Mouse (Mus musculus) heart, adult 9 months (tissue): ENCODE data around the gene Wfdc3.
A peak's percentile ranks its signal among the peaks of the same experiment; 100 is the strongest.
"Not testable (repeated sequence)": the region's sequence is repeated elsewhere in the genome, so short reads cannot be mapped to it uniquely, and the experiment has no call there.

ENCODE experiments used
- DNase-seq, 2 experiments: peaks; one replicate each; pipeline ENCODE4 v3.0.0; 2022; ENCODE audit warnings: low spot score in 2 of 2

Wfdc3 gene

DNA sequence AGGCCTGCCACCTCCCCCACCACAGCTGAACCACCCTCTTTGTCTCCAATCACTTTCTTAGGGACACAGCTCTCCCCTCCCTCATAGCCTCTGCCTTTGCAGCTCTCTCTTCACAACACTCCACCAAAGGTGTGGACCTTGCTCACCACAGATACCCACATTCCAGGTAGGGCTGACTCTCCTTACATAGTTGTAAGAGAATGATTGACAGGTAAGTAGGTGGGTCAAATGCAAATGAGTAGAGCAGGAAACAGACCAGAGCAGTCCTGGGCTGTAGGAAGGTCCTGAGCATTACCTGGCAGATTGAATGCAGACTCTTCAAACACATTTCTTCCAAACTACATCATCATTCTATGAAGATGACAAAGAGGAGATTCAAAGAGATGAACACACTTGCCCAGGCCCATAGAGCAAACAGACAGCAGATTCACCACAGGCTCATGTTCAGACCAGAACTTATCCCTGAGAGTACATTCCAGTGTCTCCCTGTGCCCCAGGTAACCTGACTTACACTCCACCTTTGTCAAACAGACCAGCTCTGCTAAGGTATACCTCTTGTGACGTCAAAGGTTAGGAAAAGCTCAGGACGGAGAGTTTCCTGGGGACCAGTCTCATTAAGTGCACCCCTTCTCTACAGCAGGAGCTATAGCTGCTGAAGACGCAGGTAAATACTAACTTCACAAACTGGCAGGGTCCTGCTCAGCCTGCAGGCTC lies 8.2 kb downstream of the Wfdc3 start:
- no peak for DNase-seq

- no peak for DNase-seq
Measured at GRCm38 (mm10) chr2:164735446-164735845, 10.3 kb downstream of the Wfdc3 start.

DNA sequence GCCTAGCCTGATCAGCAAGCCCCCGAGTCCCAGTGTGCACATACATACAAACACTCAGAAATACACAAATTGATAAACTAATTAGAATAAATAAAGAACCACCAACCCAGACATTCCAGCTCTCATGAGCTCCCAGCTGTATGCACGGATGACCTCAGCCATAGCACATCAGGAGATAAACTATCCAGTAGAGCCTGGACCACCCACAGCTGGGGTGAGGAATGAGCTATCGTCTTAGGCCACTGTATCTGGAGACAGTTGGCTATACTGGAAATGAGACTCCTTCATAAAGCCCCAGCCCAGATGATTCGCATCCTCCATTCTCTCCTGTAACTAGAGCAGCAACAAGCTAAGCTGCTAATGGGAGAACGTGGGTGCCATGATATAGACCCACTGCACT lies 10.9 kb downstream of the Wfdc3 start:
- no peak for DNase-seq

GRCm38 (mm10) chr2:164733259-164733658 lies 12.5 kb downstream of the Wfdc3 start:
- DNase-seq: no peak

- DNase-seq: no peak
Measured at GRCm38 (mm10) chr2:164731719-164732118, 14.0 kb downstream of the Wfdc3 start.

DNA sequence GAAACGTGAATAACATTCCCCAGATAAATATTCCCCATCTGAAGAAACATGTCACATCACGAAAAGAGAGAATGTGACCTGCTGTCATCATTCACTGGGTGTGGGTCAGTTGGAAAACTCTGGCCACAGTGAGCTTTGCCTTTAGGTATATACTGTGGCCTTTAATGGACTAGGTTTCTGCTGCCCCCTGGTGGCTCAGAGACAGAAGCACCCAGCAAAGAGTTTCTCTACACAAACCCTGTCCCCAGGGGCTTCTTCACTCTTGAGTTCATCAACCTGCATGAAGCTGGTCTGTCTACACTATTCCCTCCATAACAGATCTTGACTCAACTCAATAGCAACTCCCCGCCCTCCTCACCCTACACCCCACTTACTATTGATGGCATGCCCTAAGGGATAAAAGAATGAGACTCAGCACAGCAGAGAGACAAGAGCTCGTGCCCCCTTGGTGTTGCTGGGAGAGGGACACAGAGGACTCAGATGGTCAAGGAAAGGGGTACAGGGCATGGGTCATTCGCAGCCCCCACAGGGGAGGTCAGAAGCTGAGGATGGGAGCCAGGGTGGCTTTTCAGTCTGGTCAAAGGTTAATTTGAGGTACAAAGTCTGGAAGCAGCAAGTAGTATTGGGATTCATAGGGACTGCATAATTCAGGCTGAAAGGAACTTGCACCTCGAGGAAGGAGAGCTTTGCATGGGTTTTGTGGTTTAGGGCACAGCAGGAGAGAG lies 19.7 kb downstream of the Wfdc3 start:
- peak; percentile 23 to 39 for DNase-seq

DNA sequence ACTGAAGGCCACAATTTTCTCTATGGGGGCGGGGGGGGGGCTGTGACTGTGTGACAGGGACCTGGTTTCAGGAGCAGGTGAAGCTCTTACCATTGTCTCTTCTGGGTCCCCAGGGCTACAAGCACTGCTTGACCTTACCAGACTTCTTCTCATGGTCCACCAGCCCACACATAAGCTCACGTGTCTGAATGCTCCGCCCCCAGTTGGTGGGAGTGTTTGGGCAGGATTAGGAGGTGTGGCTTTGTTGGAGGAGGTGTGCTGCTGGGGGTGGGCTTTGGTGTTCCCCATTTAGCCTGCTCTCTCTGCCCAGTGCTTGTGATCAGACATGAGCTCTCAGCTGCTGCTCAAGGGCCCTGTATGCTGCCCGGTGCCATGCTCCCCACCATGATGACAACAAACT lies 22.5 kb downstream of the Wfdc3 start:
- no peak for DNase-seq

DNA sequence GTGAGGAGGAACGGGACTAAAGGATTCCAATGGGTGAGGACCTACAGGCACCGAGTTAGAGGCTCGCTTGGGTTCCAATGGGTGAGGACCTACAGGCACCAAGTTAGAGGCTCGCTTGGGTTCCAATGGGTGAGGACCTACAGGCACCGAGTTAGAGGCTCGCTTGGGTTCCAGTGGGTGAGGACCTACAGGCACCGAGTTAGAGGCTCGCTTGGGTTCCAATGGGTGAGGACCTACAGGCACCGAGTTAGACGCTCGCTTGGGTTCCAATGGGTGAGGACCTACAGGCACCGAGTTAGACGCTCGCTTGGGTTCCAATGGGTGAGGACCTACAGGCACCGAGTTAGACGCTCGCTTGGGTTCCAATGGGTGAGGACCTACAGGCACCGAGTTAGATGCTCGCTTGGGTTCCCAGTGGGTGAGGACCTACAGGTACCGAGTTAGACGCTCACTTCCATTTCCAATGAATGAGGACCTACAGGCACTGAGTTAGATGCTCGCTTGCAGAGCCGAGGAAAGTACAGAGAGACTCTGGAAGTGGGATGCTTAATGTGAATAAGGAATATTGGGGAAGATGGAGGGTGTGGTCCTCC lies 29.4 kb downstream of the Wfdc3 start:
- DNase-seq: not testable (repeated sequence)

GRCm38 (mm10) chr2:164715005-164715404 lies 30.7 kb downstream of the Wfdc3 start, which contains the start of gene Spint5:
Gene Spint5, plus strand, starts transcription at chr2:164715305.
- DNase-seq: no peak

- DNase-seq: no peak
Measured at GRCm38 (mm10) chr2:164705991-164706390, 39.7 kb downstream of the Wfdc3 start.

- DNase-seq: no peak
Measured at GRCm38 (mm10) chr2:164705328-164705727, 40.4 kb downstream of the Wfdc3 start.

DNA sequence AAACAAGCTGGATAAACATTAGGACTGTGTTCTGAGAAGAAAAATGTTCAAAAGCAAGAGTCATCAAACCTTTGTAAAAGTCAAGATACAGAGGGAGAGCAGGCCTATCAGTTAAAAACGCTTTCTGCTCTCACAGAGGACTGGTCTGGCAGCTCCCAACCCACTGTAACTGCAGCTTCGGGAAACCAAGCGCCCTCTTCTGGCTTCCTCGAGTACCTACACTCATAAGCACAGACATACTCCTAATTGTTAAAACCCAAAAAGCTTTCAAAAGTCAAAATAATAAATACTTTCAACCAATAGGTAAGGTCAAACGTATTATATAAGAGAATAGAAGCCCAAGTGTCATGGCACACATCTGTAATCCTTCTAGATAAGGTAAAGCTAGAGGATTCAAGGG lies 41.5 kb downstream of the Wfdc3 start:
- no peak for DNase-seq

DNA sequence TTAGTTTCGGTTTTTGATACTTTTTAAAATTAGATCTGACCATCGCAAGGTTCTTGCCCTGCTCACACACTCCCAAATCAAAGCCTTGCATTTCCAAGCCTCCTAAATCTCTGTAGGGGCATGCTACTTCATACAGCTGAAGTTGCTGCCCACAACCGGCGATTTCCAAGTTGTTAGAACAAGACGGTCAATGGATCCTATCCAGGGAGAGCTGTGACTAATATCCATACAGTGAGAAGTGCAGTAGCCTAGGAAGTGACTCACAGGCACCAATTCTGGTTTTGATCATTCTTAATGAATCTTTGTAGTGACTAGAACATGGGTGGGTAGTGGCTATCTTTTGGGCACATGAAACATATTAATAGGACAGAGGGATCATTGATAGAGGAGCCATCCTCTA lies 44.0 kb downstream of the Wfdc3 start:
- DNase-seq: no peak

- DNase-seq: no peak
Measured at GRCm38 (mm10) chr2:164700959-164701358, 44.8 kb downstream of the Wfdc3 start.

- DNase-seq: no peak
Measured at GRCm38 (mm10) chr2:164698201-164698600, 47.5 kb downstream of the Wfdc3 start, which contains the start of gene Spint4. Gene Spint4, plus strand, starts transcription at chr2:164698501.

GRCm38 (mm10) chr2:164684807-164685206 lies 60.9 kb downstream of the Wfdc3 start, which contains the start of gene Wfdc13:
Gene Wfdc13, plus strand, starts transcription at chr2:164685107.
- no peak for DNase-seq
